Mouse (Mus musculus) cortical plate, adult 2 months (tissue): ENCODE measurements around the gene Tmem234. TPM values are rescaled to one million over a fixed set of nuclear protein-coding genes. Genes with fewer than 3 reads are reported as not detected.

ENCODE experiments used
- H3K27ac ChIP-seq: fragments of 200-500 bp; 2 replicates; pipeline ENCODE4 v1.5.1; 2012; ENCODE audit warnings: low read length, control low read depth, inconsistent platforms; ENCODE audit not compliant: insufficient read depth
- H3K4me1 ChIP-seq: fragments of 200-500 bp; 2 replicates; pipeline ENCODE4 v1.6.1; 2011; ENCODE audit warnings: low read length; ENCODE audit not compliant: control insufficient read depth, insufficient read depth
- H3K4me3 ChIP-seq: fragments of 200-500 bp; 2 replicates; pipeline ENCODE4 v1.5.1; 2011; ENCODE audit warnings: mild to moderate bottlenecking, low read length, control low read depth; ENCODE audit not compliant: insufficient read depth
- CTCF ChIP-seq: fragments of 200-500 bp; IDR thresholded peaks from 2 replicates; pipeline ENCODE4 v1.5.1; 2011; ENCODE audit warnings: mild to moderate bottlenecking, control low read depth, low read length; ENCODE audit not compliant: insufficient read depth; ENCODE audit errors: extremely low read depth
- POLR2A ChIP-seq: fragments of 200-500 bp; IDR thresholded peaks from 2 replicates; pipeline ENCODE4 v1.6.1; 2011; ENCODE audit warnings: mild to moderate bottlenecking, low read length, control low read depth; ENCODE audit not compliant: insufficient read depth; ENCODE audit errors: extremely low read depth
- polyA plus RNA-seq: library from polyadenylated mRNA; depleted of rRNA; stranded (reverse); fragments of >200 nt; gene quantifications from 2 replicates; pipeline ENCODE4 v1.2.3, GENCODE M21; 2012

The Tmem234 gene
- polyA plus RNA-seq, 1 experiment: 143 TPM

GRCm38 (mm10) chr4:129576863-129577491 is 23.5 kb upstream of the Tmem234 start:
- no peak overlapping the region for H3K27ac ChIP-seq
- no peaks in the 10 kb centered on the region for H3K4me1 ChIP-seq
- TF ChIP-seq POLR2A (no peak), CTCF (0 out of 2 replicates have a peak, but pooled peaks have one; percentile 23)
- H3K4me3 ChIP-seq: no peak overlapping the region

GRCm38 (mm10) chr4:129577688-129578087 is 22.8 kb upstream of the Tmem234 start:
- Histone ChIP-seq H3K4me1 (no peaks in the 10 kb centered on the region), H3K27ac (no peak overlapping the region), H3K4me3 (no peak overlapping the region)
- TF ChIP-seq POLR2A (no peak), CTCF (no peak)

GRCm38 (mm10) chr4:129578466-129578865 is 22.0 kb upstream of the Tmem234 start, which contains the start of gene Fam167b:
Gene Fam167b, minus strand, starts transcription at chr4:129578549.
- TF ChIP-seq POLR2A (no peak), CTCF (no peak)
- Histone ChIP-seq H3K4me3 (no peak within 1 kb of the TSS), H3K4me1 (no peaks in the 10 kb centered on the region), H3K27ac (no peak within 1 kb of the TSS)

GRCm38 (mm10) chr4:129580347-129580746 is 20.1 kb upstream of the Tmem234 start:
- no peak overlapping the region for H3K27ac ChIP-seq
- H3K4me3 ChIP-seq: no peak overlapping the region
- H3K4me1 ChIP-seq: no peaks in the 10 kb centered on the region
- TF ChIP-seq CTCF (no peak), POLR2A (no peak)

GRCm38 (mm10) chr4:129582251-129582650 is 18.2 kb upstream of the Tmem234 start:
- H3K4me3 ChIP-seq: no peak overlapping the region
- H3K27ac ChIP-seq: no peak overlapping the region
- TF ChIP-seq CTCF (no peak), POLR2A (no peak)
- H3K4me1 ChIP-seq: no peaks in the 10 kb centered on the region

- no peak overlapping the region for H3K27ac ChIP-seq
- TF ChIP-seq POLR2A (no peak), CTCF (no peak)
- no peaks in the 10 kb centered on the region for H3K4me1 ChIP-seq
- 0 out of 2 replicates have a peak overlapping the region, but pooled peaks have one; percentile 35 for H3K4me3 ChIP-seq
These were observed 16.1 kb upstream of the Tmem234 start for GRCm38 (mm10) chr4:129584370-129584769.

GRCm38 (mm10) chr4:129584884-129585608 is 15.4 kb upstream of the Tmem234 start:
- no peak overlapping the region for H3K27ac ChIP-seq
- H3K4me1 ChIP-seq: no peaks in the 10 kb centered on the region
- peak overlapping the region; percentile 35 for H3K4me3 ChIP-seq
- TF ChIP-seq POLR2A (no peak), CTCF (peak; percentile 62)

- H3K27ac ChIP-seq: no peak overlapping the region
- no peaks in the 10 kb centered on the region for H3K4me1 ChIP-seq
- TF ChIP-seq POLR2A: no peak
- no peak for TF ChIP-seq CTCF
- no peak overlapping the region for H3K4me3 ChIP-seq
These were observed 14.7 kb upstream of the Tmem234 start for GRCm38 (mm10) chr4:129585773-129586172.

GRCm38 (mm10) chr4:129586943-129587342 is 13.5 kb upstream of the Tmem234 start:
- H3K4me1 ChIP-seq: no peaks in the 10 kb centered on the region
- no peak overlapping the region for H3K27ac ChIP-seq
- no peak for TF ChIP-seq POLR2A
- no peak for TF ChIP-seq CTCF
- no peak overlapping the region for H3K4me3 ChIP-seq

- Histone ChIP-seq H3K4me1 (no peaks in the 10 kb centered on the region), H3K27ac (no peak overlapping the region), H3K4me3 (no peak overlapping the region)
- TF ChIP-seq CTCF: no peak
- no peak for TF ChIP-seq POLR2A
These were observed 11.6 kb upstream of the Tmem234 start for GRCm38 (mm10) chr4:129588865-129589264.
